Mouse (Mus musculus): ENCODE results near the gene Pgf.

The Pgf gene

DNA sequence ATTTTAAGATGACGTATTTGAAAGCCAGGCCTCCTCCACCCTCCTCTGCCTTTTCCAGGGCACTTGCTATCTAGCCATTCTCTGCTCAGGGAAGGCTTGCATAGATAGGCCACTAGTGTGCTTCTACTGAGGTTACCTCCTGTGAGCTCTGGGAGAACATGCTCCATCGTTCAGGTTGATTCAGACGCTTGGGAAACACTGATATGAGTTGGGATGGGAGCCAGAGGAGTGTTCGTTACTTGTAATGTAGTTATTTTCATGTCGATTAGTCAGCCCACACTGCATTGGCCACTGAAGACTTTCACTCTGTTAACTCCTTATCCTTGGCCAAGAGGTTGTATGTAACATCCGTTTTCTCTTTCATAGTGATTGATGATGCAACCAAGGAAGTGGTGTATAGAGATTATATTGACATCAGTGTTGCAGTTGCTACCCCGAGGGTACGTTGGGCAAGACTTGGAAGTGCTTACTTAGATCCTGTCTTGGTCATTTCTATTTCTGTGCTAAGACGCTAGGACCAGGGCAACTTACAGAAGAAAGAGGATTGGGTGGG is 48.1 kb downstream of the Pgf start:
- no peak for DNase-seq (ENCODE audit: extremely low read depth, insufficient read length, low spot score)

DNA sequence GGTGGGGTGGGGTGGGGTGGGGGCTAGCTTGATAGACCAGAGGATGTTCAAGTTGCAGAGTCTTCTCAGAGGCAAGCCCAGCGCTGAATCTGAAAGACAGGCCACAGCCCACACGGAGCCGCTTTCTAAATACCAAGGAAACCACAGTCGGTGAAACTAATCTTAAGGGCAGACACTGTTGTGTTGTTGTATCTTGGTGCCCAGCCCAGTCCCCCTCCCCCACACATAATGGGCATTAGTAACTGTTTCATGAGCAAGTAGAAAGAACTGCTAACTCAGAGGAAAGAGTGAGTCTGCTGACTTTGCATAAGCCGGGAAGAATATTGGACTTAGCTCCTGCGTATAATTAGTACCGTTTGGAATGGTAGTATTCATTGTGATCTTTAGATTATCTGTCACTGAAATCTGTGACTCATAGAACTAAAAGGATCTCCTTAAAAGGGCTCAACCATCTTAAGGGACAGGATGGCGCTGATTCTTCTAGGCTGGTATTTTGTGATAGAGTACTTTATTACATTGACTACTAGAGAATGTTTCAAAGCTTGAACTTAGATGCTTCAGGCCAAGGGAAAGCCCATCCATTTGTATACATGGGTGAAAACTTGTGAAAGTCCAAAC is 50.5 kb downstream of the Pgf start:
- peak; percentile 47 for DNase-seq (ENCODE audit: extremely low read depth, insufficient read length, low spot score)

DNA sequence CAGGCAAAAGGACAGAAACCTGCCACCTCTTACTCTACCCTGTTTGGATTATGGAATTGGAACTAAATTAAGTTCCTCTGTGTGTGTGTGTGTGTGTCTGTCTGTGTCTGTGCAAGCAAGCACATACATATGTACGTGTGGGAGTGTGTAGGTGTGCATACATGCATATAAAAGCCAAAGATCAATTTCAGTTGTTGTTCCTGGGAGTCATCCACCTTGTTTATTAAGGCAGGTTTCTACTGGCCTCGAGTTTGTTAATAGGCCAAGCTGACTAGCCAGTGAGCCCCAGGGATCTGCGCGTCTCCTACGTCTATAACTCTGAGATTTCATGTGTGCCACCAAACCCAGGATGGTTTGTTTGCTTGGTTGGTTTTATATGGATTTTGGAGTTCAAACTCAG is 52.8 kb downstream of the Pgf start:
- DNase-seq (ENCODE audit: extremely low read depth, insufficient read length, low spot score), result no peak

DNA sequence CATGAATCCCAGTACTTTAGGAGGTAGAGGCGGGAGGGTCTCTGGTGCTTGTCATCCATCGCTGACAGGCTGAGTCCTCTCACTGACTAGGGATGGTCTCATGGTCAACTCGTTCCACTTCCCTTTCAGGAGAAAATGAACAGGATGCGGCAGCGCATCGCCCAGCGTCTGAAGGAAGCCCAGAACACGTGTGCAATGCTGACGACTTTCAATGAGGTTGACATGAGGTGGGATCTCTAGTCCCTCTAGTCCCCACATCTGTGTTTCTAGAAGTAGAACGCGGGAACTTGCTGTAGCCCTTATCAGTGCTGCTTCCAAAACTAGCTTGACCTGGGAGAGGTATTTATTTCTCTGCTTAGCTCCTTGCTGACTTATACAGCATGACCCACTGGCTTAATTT is 53.9 kb downstream of the Pgf start:
- no peak for DNase-seq (ENCODE audit: extremely low read depth, insufficient read length, low spot score)

DNA sequence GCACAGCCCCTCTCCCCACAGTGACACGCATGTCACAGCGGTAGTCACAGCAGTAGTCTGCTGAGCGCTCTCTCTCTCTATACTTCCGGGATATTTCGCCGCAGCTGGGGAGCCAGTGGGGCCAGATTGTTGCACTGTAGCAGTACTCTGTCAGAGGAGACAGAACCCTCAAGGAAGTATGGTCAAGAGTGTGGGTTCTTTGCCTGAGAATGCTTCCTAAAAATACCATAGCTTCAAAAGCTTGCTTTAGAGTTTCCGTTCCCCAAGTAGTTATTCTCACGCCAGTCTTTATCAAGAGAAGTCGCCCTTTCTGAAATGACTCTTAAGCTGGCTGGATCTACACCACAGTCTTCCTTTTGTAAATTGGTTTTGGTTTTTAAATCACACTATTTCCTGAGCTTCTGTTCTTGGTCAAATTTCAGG is 54.5 kb downstream of the Pgf start:
- no peak for DNase-seq (ENCODE audit: extremely low read depth, insufficient read length, low spot score)

DNA sequence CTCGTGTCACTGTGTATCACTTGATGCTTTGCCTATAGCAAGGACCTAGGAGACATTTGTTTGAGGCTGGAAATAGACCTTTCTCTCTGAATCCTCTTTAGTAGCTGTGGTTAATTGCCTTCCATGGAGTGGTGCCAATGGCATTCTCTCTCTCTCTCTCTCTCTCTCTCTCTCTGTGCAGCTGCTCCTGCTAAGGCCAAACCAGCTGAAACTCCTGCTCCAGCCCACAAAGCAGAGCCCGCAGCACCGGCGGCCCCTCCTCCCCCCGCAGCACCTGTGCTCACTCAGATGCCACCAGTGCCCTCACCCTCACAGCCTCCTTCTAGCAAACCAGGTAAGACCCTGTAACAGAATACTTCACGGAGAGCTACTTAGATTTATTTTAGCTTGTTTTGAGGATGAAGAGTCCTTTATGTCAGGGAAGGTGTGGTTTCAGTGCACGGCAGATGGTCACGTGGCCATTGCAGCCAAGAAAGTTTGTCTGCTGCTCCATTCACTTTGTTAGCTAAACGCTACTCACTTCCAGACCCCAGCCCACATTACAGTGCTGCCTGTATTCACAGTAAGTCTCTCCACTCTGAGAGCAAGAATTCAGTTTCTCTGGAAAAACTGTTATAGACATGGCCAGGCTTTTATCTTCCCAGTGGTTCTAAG is 55.7 kb downstream of the Pgf start:
- no peak for DNase-seq (ENCODE audit: extremely low read depth, insufficient read length, low spot score)

All from 3134 (cell line).